24 mouse cellular contexts compared by ENCODE assay signal in genomic region chr10:13653739-13654462, GRCm38 (mm10).
A peak's percentile ranks its signal among the peaks of the same experiment; 100 is the strongest.
DNase-seq lines count a peak whose midpoint lies in the region; ATAC-seq lines count a peak whose summit lies in the region.
"Had no signal": no experiment of that assay in that cellular context is flagged by ENCODE, and none has a peak within 500 bp of the region (broad histone marks: within the 10 kb centered on the region; RNA-seq: fewer than 3 reads in every experiment).

No protein-coding gene starts in this region.

- DNase-seq in frontal cortex, postnatal 36 days (ENCODE audit: low spot score in 2 of 2), result no peak
- DNase-seq in thymus, postnatal 0 days (ENCODE audit: low spot score), result peak; percentile 22
- DNase-seq in thymus, adult 18-20 months, result no peak
- DNase-seq in gastrocnemius, postnatal 36 days, result no peak
- DNase-seq: adrenal gland, postnatal 36 days; cerebellum, adult 11 months; cerebellum, adult 9-11 months; gastrocnemius, postnatal 25 days; heart, postnatal 4 days; kidney, adult 2 months; kidney, postnatal 10 days; lung, adult 18-20 months; lung, postnatal 10 days had no signal

- H3K4me2 ChIP-seq in kidney, embryonic 14.5 days (replicated peaks; ENCODE audit: low read depth, low read length), result no peak overlapping the region
- H3K4me2 ChIP-seq: embryonic facial prominence, embryonic 13.5 days; forebrain, embryonic 15.5 days; heart, embryonic 15.5 days; hindbrain, embryonic 15.5 days; limb, embryonic 13.5 days; liver, embryonic 12.5 days; midbrain, embryonic 13.5 days; neural tube, embryonic 12.5 days had no signal

- intact Hi-C loops in gastrocnemius, postnatal 36 days (cut with DNase I), result no loop called here

- 84% methylated on average over 10 of the region's 10 CpGs for WGBS in kidney, embryonic 14.5 days

- no peaks in the 10 kb centered on the region for H3K4me1 ChIP-seq in kidney, embryonic 14.5 days (ENCODE audit: control insufficient read depth, insufficient read depth, low read length)
- H3K4me1 ChIP-seq: embryonic facial prominence, embryonic 13.5 days; forebrain, embryonic 15.5 days; heart, embryonic 15.5 days; hindbrain, embryonic 15.5 days; limb, embryonic 13.5 days; liver, embryonic 12.5 days; midbrain, embryonic 13.5 days had no signal

- no peak overlapping the region for H3K4me3 ChIP-seq in kidney, embryonic 14.5 days (ENCODE audit: low read length)
- H3K4me3 ChIP-seq: embryonic facial prominence, embryonic 13.5 days; forebrain, embryonic 15.5 days; heart, embryonic 15.5 days; hindbrain, embryonic 15.5 days; limb, embryonic 13.5 days; liver, embryonic 12.5 days; midbrain, embryonic 13.5 days; neural tube, embryonic 12.5 days had no signal

- no peak overlapping the region for H3K27ac ChIP-seq in kidney, embryonic 14.5 days (ENCODE audit: low read depth, low read length)
- H3K27ac ChIP-seq: embryonic facial prominence, embryonic 13.5 days; forebrain, embryonic 15.5 days; heart, embryonic 15.5 days; hindbrain, embryonic 15.5 days; limb, embryonic 13.5 days; liver, embryonic 12.5 days; midbrain, embryonic 13.5 days; neural tube, embryonic 12.5 days had no signal

- no peaks in the 10 kb centered on the region for H3K36me3 ChIP-seq in kidney, embryonic 14.5 days (ENCODE audit: control insufficient read depth, insufficient read depth, low read length)
- H3K36me3 ChIP-seq: embryonic facial prominence, embryonic 13.5 days; forebrain, embryonic 15.5 days; heart, embryonic 15.5 days; hindbrain, embryonic 15.5 days; limb, embryonic 13.5 days; liver, embryonic 12.5 days; midbrain, embryonic 13.5 days; neural tube, embryonic 12.5 days had no signal

- no peak overlapping the region for H3K9ac ChIP-seq in kidney, embryonic 14.5 days (ENCODE audit: low read depth, low read length)
- H3K9ac ChIP-seq: embryonic facial prominence, embryonic 13.5 days; forebrain, embryonic 15.5 days; heart, embryonic 15.5 days; hindbrain, embryonic 15.5 days; limb, embryonic 13.5 days; liver, embryonic 12.5 days; midbrain, embryonic 13.5 days; neural tube, embryonic 12.5 days had no signal

- peak; percentile 45; the same call in 1 of the 2 replicates for ATAC-seq in frontal cortex, adult (ENCODE audit: low TSS enrichment)
- ATAC-seq in granulocyte monocyte progenitor cell, adult 5-6 weeks (replicated peaks; ENCODE audit: poor library complexity, severe bottlenecking), result peak; percentile 88
- ATAC-seq in kidney, embryonic 14.5 days (ENCODE audit: low FRiP score, low TSS enrichment), result no peak
- ATAC-seq: forebrain, embryonic 15.5 days; liver, embryonic 12.5 days; midbrain, embryonic 13.5 days had no signal

- no peaks in the 10 kb centered on the region for H3K9me3 ChIP-seq in kidney, embryonic 14.5 days (ENCODE audit: control insufficient read depth, low read length)
- H3K9me3 ChIP-seq: embryonic facial prominence, embryonic 13.5 days; forebrain, embryonic 15.5 days; heart, embryonic 15.5 days; hindbrain, embryonic 15.5 days; limb, embryonic 13.5 days; liver, embryonic 12.5 days; midbrain, embryonic 13.5 days; neural tube, embryonic 12.5 days had no signal

- H3K27me3 ChIP-seq in kidney, embryonic 14.5 days (ENCODE audit: control insufficient read depth, insufficient read depth, low read length), result no peaks in the 10 kb centered on the region
- H3K27me3 ChIP-seq: embryonic facial prominence, embryonic 13.5 days; forebrain, embryonic 15.5 days; heart, embryonic 15.5 days; hindbrain, embryonic 15.5 days; liver, embryonic 12.5 days; midbrain, embryonic 13.5 days; neural tube, embryonic 12.5 days had no signal
